Mouse (Mus musculus): ENCODE measurements at regions not wholly inside any gene's neighbourhood (a gene's known extent, or its start where the extent isn't known, plus 50 kb on each side); places are given as distances from the start of the nearest gene placed in this dataset.

DNA sequence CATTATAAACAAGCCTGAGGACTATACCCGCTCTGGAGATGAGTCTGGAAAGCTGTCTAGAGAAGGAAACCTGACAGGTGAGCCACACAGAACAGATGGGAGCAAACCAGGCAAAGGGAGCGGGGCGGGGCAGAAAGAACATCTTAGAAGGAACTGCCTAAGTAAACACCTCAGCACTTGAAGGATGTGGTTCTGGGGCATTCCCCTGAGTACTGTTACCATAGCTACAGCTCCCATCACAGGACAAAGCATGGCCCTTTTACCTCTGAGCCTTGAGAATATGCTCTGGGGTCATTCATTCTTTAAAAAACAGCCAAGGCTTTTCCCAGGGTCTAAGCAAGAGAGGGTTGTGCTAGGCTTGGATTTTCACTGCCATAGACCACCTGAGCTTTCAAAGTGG, 127.6 kb downstream of the Rpap3 start:
- no peak for DNase-seq (ENCODE audit: inconsistent ontology term)

DNA sequence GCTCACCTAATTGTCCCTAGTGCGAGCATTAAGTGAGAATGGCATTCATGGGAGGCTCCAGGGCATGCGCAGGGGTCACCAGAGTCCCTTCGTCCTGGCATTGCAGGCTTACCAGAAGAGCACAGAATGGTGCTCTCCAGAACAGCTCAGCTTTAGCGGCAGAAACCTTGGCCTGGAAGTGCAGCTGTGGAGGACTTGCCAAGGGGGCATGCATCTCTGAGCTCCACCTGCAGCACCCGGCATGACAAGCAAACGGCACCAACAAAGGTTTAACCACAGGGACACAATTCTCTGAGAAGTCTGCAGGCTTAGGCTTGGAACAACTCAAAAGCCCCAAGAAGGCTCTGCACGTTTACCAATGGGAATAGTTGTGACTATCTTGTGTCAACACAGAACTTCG, 128.4 kb downstream of the Rpap3 start:
- no peak for DNase-seq (ENCODE audit: inconsistent ontology term)

DNA sequence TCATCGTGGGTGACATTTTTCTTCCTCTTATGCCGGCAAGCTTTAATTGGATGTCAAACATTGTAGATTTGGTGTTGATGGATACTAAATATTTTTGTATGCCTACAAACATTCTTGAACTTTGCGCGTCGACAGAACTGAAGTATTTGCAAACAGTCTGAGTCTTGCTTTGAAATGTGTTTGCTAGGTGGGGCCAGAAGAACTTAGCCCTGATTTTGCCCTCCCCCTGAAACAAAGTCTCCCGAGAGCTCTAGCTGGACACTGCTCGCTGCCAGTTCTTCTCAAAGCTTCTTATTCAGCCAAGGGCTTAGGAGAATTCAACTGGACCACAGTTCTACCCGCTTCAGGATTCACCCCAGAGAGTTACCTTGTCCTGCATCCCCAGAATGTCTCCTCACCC, 133.0 kb downstream of the Rpap3 start:
- no peak for DNase-seq (ENCODE audit: inconsistent ontology term)

DNA sequence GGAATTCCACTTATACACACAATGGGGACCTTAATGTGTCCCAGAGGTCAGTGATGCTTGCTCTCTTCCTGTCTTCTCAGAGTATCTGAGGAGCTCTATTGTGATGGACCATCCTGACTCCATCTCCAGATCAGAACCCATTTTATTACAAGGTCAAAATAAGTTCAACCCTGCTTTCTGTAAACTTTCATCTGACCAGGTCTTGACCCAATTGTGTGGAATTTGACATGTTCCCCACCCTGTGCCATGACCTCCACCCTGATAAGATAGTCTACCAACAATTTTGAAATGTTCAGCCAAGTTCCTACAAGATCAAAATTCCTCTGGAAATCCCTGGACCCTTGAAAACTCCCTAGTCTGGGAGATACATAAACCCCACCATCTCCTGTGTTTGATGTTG, 133.7 kb downstream of the Rpap3 start:
- no peak for DNase-seq (ENCODE audit: inconsistent ontology term)

DNA sequence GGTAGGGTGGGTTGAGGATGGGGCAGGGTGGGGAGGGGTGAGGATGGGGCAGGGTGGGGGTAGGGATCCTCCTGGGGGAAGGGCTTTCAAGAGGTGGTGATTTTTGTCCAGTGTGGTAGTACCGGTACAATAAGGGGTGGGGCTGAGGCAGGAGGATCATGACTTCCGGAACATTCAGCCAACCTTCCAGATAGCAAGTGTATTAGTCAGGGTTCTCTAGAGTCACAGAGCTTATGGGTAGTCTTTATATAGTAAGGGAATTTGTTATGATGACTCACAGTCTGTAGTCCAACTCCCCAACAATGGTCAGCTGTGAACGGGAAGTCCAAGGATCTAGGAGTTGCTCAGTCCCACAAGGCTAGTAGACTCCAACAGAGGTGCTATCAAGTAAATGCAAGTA, 145.5 kb downstream of the Rpap3 start:
- DNase-seq (ENCODE audit: inconsistent ontology term), result no peak

DNA sequence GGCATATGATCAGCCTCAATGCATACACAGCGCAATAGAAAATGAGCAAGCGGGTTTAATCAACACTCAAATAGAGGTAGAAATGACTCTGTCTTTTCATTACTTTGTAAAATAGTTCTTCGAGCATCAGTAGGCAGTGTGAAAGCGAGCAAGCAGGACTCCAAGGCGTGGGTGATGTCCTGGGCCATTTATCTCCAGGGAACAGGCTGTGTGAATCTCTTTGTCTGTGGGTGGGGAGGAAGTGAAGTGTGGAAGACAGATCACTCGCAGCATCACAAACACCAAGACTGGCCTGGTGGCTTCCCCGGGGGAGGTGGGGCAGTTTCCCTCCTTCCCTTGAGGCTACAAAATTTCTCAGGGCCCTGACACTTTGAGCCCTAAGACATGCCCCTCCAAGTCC, 146.9 kb downstream of the Rpap3 start:
- no peak for DNase-seq (ENCODE audit: inconsistent ontology term)

DNA sequence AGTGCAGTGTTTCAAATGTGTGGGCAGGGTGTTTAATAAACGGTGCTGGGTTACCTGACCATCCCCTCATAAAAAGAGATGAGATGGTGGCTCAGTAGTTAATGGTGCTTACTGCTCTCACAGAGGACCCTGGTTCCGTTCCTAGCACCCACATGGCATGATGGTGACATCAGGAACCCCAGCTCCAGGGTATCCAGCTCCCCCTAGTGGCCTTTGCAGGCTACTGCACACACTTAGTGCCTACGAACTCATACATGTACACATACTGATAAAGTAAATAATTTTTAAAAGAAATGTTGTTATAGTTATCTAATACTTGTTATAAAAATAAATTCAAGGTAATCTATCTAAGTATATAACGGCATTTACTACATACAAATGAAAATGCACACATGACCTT, 157.3 kb downstream of the Rpap3 start:
- DNase-seq (ENCODE audit: inconsistent ontology term), result no peak

DNA sequence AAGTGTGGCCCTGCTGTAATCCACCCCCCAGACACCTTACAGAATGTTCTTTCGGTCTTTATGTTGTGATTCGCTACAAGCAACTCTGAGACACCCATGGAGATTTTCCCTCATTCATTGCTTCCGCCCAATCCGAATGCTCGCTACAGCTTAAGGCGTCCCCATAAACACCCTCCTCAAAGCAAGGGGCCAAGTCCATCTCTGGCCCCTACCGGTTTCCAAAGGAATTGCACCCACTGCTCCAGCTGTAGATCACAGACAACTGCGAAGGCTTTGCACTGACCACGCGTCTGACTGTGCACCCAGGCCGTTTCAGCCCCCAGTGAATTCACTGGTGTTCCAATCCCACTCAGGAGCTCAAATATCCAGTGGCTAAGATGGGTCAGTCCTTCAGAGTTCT, 160.6 kb downstream of the Rpap3 start:
- no peak for DNase-seq (ENCODE audit: inconsistent ontology term)

DNA sequence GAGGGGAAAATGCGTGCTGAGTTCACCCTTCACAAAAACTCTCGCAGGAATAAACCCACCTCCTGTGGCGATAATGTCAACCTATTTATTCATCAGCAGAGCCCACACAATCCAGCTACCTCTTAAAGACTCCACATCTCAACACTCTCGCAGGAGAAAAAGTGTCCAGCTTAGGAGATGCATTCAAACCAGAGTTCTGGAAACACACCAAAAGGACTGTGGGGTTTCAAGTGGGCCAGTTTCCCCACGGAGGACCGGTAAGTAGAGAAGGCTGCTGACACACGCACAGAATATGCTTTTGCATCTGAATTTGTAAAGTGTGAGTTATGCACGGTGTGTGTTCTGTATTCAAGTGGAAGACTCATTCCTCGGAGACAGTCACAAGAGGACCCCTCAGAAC, 164.0 kb downstream of the Rpap3 start:
- DNase-seq (ENCODE audit: inconsistent ontology term), result no peak

DNA sequence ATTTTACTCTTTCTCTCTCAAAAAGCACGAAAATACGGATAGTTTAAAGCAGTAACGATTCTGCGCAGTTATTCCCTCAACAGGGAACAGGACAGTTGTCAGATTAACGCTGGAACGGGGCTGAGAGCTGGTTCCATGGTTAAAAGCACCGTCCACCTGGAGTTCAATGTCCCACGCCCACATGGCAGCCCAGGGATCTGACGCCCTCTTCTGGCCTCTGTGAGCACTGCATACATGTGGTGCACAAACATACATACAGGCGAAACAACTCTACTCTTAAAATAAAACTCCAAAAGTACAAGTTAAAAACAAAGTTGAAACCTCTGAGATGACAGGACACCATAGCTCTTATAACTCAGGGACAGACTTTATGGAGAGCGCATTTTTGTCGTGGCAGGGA, 169.5 kb downstream of the Rpap3 start:
- DNase-seq (ENCODE audit: inconsistent ontology term), result no peak

DNA sequence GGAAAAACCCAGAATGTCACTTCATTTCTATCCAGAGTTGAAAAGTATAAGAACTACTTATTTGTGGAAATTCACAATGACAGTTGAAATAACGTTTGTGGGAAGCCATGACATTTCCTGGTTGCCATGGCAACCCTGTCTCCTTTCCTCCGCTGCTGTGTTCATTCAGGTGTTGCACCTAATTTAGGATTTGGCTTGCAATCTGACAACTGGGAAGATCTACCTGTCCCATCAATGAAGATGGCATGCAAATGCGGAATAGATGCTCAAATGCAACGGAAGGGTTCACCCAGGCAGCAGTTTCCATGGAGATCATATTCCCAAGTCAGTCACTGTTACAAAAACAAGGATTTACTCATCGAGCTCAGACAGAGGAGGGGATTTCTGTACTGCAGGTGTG, 170.7 kb downstream of the Rpap3 start:
- no peak for DNase-seq (ENCODE audit: inconsistent ontology term)

DNA sequence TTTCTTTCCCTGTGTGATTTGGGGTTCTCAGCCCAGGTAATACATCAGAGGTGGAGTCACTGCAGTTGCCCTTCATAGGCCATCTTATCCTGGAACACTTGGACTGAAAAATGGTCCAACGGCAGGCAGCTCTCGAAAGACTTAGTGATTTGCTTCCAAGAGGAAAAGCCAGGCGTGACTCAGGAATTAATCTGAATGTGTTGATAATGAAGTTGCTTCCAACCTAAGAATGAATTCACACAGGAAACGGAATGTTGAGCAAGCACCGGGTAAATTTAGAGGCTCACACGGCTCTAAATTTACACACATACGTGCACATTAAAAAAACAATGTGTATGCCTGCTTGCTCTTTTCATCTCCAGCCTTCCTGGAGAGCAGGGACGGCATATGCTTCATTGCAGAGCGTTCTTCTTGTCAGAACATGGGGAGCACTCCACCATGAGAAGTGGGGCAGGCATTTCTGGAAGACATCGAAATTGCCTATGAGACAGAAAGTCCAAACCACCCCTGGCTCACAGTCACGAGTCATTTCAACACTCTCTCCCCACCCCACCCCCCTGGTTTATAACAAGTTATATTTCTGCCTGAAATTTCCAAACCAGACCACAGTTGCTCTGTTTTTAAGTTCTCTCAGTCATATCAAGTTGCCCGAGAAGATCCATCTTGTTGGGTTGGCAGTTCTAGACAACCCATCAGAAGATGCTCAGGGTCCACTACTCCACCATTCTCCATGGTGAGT, 171.9 kb downstream of the Rpap3 start:
- no peak for DNase-seq (ENCODE audit: inconsistent ontology term)

DNA sequence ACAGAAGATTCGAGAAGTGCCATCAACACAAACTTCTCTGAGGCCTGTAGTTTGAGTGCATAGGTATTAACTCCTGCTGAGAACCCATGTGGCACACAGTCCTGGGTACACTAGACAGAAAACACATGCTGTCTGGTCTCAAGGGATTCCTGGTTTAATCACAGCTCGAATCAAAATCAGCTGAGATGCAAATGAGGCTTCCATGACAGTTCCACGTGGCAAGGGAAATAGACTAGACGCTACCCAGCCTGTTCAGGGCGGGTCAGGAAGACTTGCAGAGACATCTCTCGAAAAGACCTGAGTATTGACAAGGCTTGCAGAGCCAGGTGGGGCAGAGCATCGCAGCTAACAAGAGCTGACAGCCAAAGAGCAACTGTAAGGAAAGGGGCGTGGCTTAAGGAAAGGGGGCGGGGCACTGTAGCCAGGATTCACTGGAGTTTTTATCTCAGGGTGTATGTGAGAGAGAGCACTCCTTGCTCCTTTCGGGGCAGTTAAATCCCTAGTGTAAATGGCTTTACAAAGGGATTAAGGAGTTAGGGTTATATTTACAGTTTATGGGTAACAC, 173.2 kb downstream of the Rpap3 start:
- DNase-seq (ENCODE audit: inconsistent ontology term), result no peak

DNA sequence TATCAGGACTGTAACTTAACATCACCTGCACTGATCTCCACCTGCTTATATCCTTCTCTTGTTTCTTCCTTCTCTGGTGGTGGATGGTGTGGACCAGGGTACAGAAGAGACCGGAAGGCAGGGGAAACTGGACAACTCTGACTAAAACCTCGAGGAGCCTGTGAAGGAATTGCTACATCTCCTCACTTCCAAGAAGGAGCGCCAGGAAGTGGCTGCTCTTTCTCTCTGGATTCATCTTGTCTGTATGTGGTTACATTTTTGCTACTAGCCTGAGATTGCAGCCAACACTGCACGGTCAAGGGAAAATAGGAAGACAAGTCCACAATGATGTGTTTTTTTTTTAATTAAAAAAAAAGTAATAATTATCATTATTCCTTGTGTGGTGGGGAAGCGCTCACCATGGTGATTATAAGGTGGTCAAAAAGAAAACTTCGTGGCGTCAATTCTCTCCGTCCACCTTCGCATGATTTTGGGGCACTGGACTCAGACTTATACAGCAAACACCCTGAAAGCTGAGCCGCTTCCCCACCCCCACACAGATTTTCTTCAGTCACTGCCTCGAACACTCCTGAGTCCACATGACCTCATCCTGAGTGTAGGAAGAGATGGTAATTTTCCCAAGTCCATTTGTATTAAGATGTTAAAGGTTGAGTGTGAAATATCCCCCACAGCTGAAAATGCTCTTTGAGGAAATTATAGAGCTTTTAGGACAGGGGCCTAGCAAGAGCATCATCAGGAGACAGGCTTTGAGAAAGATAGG, 177.2 kb downstream of the Rpap3 start:
- DNase-seq (ENCODE audit: inconsistent ontology term), result no peak

DNA sequence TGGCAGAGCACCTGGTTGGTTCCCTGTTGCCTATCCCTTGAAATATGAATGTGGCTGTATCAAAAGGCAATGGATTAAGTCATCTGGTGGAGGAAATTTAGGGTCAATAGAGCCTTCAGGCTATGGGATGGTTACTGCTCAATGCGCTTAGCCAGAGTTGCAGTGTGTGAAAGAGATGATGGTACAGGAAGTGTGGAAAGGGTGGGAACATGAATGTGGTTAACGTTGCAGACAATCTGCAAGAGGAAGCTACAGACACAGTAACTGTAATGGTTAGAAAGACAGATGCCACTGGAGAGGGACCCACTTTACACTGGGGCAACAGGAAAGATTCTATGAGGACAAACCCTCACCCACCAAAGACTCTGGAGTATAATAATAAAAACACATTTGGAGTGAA, 185.2 kb downstream of the Rpap3 start:
- DNase-seq (ENCODE audit: inconsistent ontology term), result no peak

DNA sequence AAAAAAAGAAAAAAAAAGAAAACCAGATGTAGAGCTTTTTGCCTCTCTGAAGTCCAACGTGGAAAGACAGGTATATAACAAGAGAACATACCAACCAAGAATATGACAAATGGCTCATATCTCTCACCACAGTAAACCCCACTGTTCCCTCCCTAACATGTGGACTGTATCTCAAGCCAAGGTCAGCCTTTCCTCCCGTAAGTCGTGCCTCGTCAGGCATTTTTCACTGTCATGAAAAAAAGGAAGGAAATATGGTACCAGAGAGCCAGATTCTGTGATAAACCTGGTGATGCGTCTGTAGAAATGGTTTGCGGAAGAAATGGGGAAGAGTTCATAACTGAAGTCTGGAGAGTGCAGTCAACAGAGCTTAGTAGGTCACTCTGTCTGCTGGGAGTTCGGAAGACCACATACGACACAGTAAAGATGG, 185.7 kb downstream of the Rpap3 start:
- DNase-seq (ENCODE audit: inconsistent ontology term), result no peak

DNA sequence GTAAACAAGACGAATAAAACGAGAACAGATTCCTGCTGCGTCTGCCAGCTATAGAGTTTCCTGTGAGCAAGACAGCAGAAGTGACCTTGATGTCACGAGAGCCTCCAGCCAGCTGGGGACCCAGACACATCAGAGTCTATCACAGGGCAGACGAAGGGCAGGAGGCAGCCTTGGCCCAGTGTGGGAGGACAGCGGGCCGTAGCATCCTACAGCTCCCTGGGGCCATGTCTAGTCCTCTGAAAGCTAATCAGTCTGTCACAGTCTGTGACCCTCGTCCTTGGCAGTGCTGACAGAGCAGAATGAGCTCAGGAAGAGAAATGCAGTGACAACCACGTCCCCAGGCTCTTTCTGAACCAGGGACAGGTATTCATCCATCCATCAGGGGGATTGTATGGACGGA, 187.7 kb downstream of the Rpap3 start:
- DNase-seq (ENCODE audit: inconsistent ontology term), result no peak

DNA sequence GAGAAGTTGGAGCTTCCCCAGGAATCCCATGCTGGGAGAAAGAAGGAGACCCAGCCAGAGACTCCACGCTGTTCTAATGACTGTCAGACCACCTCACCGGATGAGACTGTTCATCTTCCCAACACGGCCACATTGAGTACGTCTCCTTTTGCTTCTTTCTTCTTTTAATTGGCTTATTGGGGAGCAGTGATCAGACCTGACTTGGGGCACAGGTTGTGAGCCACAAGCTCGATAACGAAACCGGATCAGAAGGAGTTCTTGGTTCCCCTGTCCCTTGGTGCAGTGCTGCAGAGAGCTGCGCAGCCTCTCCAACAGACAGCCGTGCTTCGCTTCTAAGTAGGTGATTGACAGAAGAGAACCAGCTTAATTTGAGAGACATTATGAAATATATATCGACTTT, 188.4 kb downstream of the Rpap3 start:
- no peak for DNase-seq (ENCODE audit: inconsistent ontology term)

DNA sequence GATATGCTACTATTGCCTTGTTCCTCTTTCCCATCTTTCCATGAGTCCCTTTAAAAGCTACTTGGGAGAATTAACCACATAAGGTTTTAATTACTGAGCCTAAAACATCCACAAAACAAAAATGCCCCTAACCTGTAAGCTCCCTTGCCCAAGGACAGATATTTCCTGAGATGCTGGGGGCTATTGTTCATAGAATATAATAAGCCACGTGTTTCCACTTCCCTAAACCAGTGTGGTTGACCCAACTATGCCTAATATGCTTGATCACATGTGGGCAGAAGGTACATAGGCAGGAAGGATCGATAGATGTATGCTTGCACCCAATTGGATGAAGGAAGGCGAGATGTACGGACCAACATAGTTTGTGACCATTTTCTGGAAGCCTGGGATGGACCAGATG, 189.9 kb downstream of the Rpap3 start:
- no peak for DNase-seq (ENCODE audit: inconsistent ontology term)

DNA sequence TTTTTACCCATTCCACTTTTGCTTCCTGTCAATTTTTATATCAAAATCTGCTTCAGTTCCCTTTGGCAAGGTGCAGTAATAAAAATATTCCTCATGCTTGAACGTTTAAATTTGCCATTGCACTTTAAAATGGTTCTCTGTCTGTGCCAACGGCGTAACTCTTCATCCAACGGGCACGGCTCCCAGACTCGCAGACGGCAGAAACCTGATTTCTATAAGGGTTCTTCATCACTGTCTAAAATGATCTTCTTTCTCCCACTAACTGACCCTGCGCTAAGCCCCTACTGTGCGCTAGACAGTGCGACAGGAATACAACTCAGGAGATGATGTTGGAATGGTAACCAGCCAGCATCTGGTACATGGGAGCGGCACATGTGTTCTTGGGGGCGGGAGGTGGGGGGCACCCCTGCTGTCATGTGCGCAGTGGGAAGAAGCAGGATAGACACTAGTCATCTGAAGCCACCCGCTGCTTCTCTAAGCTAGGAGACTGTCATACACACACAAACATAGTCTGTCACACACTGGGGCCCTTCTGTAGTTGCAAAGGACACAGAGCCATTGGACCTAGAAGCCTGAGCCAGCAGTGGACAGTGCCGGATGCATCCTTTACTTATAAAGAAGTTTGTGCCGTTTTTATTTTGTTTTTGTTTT, 197.8 kb downstream of the Rpap3 start:
- no peak for DNase-seq (ENCODE audit: inconsistent ontology term)

DNA sequence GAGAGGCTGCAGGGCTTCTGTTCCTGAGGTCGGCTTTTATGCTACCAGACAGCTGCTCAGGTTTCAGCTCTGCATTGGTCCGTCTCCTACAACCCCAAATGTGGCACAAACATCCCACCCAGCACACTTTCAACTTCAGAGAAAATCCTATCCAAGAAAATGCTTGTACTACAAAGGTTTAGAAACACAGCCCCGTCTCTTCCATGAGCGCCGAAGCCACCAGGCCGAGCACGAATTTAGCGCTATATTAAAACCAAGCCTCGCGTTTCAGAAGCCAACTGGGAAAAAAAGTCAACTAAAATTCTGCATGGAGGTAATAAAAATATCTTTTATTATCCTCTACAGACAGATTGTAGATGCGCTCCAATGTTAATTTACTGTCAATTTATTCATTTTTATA, 198.4 kb downstream of the Rpap3 start:
- DNase-seq (ENCODE audit: inconsistent ontology term), result no peak

DNA sequence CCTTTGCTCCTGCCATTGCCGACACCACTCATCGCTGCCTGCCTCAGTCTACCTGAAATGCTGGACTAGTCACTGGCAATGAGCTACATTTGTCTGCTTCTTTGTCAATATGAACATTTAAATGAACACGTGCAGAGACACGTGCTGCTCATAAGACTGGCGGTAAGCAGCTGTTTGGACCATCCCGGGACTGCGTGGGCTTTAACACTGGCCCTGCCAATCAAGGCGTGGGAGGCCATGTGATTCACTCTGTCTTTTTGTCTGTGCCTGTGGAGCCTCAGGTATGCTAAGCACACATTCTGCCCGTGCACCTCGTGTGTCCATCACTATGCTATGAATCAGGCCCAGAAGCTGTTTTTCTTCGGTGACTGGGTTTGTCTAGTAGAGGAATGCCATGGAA, 199.9 kb downstream of the Rpap3 start:
- DNase-seq (ENCODE audit: inconsistent ontology term), result no peak

DNA sequence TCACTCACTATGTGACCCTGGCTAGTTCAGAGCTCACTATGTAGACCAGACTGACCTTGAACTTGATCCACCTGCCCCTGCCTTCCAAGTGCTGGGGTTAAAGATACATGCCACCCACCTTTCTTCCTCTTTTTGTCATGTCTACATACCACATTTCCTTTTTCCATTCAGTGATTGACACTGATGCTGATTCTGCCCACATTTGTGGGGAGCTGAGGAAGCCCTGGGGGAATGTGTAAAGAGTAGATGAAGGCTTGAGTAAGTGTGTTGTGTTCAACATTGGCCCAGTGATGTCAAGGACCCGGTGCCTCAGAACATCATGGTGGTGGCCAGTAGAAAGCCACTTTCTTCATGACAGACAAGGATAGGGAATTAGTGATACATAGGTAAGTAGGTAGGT, 201.3 kb downstream of the Rpap3 start:
- DNase-seq (ENCODE audit: inconsistent ontology term), result no peak
